Mouse (Mus musculus): Measurements from ENCODE around the gene Sft2d1.
"Not testable (repeated sequence)": the region's sequence is repeated elsewhere in the genome, so short reads cannot be mapped to it uniquely, and the experiment has no call there.

Gene Sft2d1

GRCm38 (mm10) chr17:8302772-8303438, 8.0 kb upstream of the Sft2d1 start:
- DNase-seq (ENCODE audit: low spot score in 2 of 2), result no peak

GRCm38 (mm10) chr17:8303671-8304070, 7.2 kb upstream of the Sft2d1 start:
- no peak for DNase-seq (ENCODE audit: low spot score in 2 of 2)

- peak; percentile 42 to 56 for DNase-seq (ENCODE audit: low spot score in 2 of 2)
These were observed 5.1 kb upstream of the Sft2d1 start for GRCm38 (mm10) chr17:8305801-8306200.

GRCm38 (mm10) chr17:8311751-8312150, 849 bp downstream of the Sft2d1 start:
- peak in 1 of 2 experiments; percentile 22 for DNase-seq (ENCODE audit: low spot score in 2 of 2)

- DNase-seq (ENCODE audit: low spot score in 2 of 2), result no peak
These were observed 3.1 kb downstream of the Sft2d1 start for GRCm38 (mm10) chr17:8313976-8314375.

GRCm38 (mm10) chr17:8316251-8316650, 5.3 kb downstream of the Sft2d1 start:
- DNase-seq (ENCODE audit: low spot score in 2 of 2), result peak in 1 of 2 experiments; percentile 33

GRCm38 (mm10) chr17:8326877-8327276, 16.0 kb downstream of the Sft2d1 start:
- not testable (repeated sequence) for DNase-seq (ENCODE audit: low spot score in 2 of 2)

GRCm38 (mm10) chr17:8328511-8329174, 17.7 kb downstream of the Sft2d1 start:
- DNase-seq (ENCODE audit: low spot score in 2 of 2), result peak; percentile 10 to 22

GRCm38 (mm10) chr17:8330602-8331001, 19.7 kb downstream of the Sft2d1 start:
- no peak for DNase-seq (ENCODE audit: low spot score in 2 of 2)

GRCm38 (mm10) chr17:8337159-8337558, 26.3 kb downstream of the Sft2d1 start, which contains the start of gene Prr18:
Gene Prr18 (plus strand): TSS chr17:8337459.
- not testable (repeated sequence) for DNase-seq (ENCODE audit: low spot score in 2 of 2)

- DNase-seq (ENCODE audit: low spot score in 2 of 2), result no peak
These were observed 28.9 kb downstream of the Sft2d1 start for GRCm38 (mm10) chr17:8339666-8340374.

- no peak for DNase-seq (ENCODE audit: low spot score in 2 of 2)
These were observed 29.8 kb downstream of the Sft2d1 start for GRCm38 (mm10) chr17:8340407-8341359.

GRCm38 (mm10) chr17:8341360-8341963, 30.6 kb downstream of the Sft2d1 start:
- no peak for DNase-seq (ENCODE audit: low spot score in 2 of 2)

- no peak for DNase-seq (ENCODE audit: low spot score in 2 of 2)
These were observed 31.8 kb downstream of the Sft2d1 start for GRCm38 (mm10) chr17:8342706-8343105.

GRCm38 (mm10) chr17:8343416-8343815, 32.5 kb downstream of the Sft2d1 start:
- no peak for DNase-seq (ENCODE audit: low spot score in 2 of 2)

GRCm38 (mm10) chr17:8347765-8348285, 36.9 kb downstream of the Sft2d1 start:
- DNase-seq (ENCODE audit: low spot score in 2 of 2), result no peak

- no peak for DNase-seq (ENCODE audit: low spot score in 2 of 2)
These were observed 38.0 kb downstream of the Sft2d1 start for GRCm38 (mm10) chr17:8348941-8349340.

- no peak for DNase-seq (ENCODE audit: low spot score in 2 of 2)
These were observed 40.2 kb downstream of the Sft2d1 start for GRCm38 (mm10) chr17:8351088-8351487.

GRCm38 (mm10) chr17:8355692-8356091, 44.8 kb downstream of the Sft2d1 start, which contains the start of gene T2:
Gene T2 (plus strand): TSS chr17:8355992.
- no peak for DNase-seq (ENCODE audit: low spot score in 2 of 2)

GRCm38 (mm10) chr17:8357498-8357897, 46.6 kb downstream of the Sft2d1 start:
- no peak for DNase-seq (ENCODE audit: low spot score in 2 of 2)

GRCm38 (mm10) chr17:8360876-8361275, 50.0 kb downstream of the Sft2d1 start:
- DNase-seq (ENCODE audit: low spot score in 2 of 2), result no peak

Data from natural killer cell, adult 2 months (primary cell).